Mouse (Mus musculus): ENCODE results near the gene Proca1. TPM values are rescaled to one million over a fixed set of nuclear protein-coding genes. Genes with fewer than 3 reads are reported as not detected.
A peak's percentile ranks its signal among the peaks of the same experiment; 100 is the strongest.

The Proca1 gene
- 0.91 and 1.5 TPM in 2 replicates for polyA plus RNA-seq (2016; fragmentation: Nextera tagmentation; extraction: Ambion mirVana)

DNA sequence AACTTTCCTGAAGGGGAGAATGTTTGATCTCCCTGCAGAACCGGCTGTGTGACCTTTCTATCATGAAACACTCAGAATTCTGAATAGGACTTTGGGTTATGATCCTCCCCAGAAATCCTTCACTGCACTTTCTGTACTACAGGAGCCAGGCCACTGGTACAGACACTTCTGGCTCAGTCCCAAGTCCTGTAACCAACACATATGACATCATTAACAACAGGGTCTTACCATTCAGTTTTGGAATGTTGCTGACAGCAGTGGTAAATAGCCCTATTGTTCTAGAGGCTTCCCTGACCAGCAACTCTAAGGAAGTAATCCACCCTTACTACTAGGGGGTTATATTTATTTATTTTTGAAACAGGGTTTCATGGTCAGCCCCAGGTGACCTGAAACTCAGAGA lies at the start of gene Proca1:
Gene Proca1, plus strand, starts transcription at position 280 of the 400 bp plus-strand sequence.
- no peak within 1 kb of the TSS for H3K27ac ChIP-seq
- H3K27me3 ChIP-seq (ENCODE audit: poor library complexity, severe bottlenecking) = no peaks in the 10 kb centered on the region
- H3K4me3 ChIP-seq = peak within 1 kb of the TSS; percentile 56
- peaks cover 49% of the 10 kb centered on the region for H3K4me1 ChIP-seq
- DNase-seq (ENCODE audit: extremely low spot score, low spot score) = no peak
- no peaks in the 10 kb centered on the region for H3K9me3 ChIP-seq
- peaks cover 43% of the 10 kb centered on the region for H3K36me3 ChIP-seq (replicated peaks)
- 93% methylated on average over 1 of the region's 1 CpGs for WGBS

DNA sequence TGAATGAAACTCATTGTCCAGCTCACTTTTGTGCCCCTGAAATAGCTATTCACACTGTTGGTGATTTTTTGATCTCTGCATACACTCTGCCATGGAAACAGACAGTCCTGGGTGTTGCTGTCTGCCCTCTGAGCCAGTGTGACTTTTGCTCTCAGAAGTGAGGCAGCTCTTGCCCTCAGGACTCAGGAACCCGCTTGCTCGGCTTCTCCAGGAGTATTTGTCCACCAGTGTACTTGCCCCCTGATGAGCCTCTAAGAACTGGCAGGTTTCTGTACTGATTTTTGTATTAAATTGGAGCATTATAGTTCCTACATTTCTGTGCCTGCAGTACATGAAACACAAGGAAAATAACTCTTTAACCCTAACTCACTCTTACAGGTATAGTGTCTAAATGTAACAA lies 49.7 kb upstream of the Proca1 start:
- peaks cover 58% of the 10 kb centered on the region for H3K36me3 ChIP-seq (replicated peaks)
- H3K27me3 ChIP-seq (ENCODE audit: poor library complexity, severe bottlenecking) = no peaks in the 10 kb centered on the region
- 90% methylated on average over 2 of the region's 2 CpGs for WGBS
- H3K4me1 ChIP-seq = no peaks in the 10 kb centered on the region
- no peak overlapping the region for H3K4me3 ChIP-seq
- no peak for DNase-seq (ENCODE audit: extremely low spot score, low spot score)
- no peaks in the 10 kb centered on the region for H3K9me3 ChIP-seq
- no peak overlapping the region for H3K27ac ChIP-seq

DNA sequence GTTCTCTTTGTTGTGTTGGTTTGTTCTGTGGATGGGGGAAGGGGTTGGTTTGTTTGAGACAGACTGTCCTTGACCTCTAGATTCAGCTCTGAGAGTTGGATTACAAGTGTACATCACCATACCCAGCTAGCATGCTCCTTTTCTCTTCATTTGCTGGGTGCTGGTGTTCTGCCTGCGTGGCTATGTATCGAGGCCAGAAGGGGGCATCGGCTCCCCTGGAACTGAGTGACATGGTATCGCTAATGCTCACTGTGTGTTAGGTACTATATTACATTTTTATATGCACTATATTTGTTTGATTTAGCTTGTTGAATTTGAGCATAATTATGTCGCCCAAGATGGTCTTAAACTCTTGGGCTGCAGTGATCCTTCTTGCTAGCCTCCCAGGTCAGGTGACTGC lies 47.0 kb upstream of the Proca1 start:
- Histone ChIP-seq H3K4me3 (no peak overlapping the region), H3K27ac (no peak overlapping the region), H3K4me1 (no peaks in the 10 kb centered on the region), H3K27me3 (ENCODE audit: poor library complexity, severe bottlenecking) (no peaks in the 10 kb centered on the region), H3K36me3 (replicated peaks) (peaks cover 82% of the 10 kb centered on the region), H3K9me3 (no peaks in the 10 kb centered on the region)
- WGBS = 91% methylated on average over 5 of the region's 5 CpGs
- DNase-seq (ENCODE audit: extremely low spot score, low spot score) = no peak

DNA sequence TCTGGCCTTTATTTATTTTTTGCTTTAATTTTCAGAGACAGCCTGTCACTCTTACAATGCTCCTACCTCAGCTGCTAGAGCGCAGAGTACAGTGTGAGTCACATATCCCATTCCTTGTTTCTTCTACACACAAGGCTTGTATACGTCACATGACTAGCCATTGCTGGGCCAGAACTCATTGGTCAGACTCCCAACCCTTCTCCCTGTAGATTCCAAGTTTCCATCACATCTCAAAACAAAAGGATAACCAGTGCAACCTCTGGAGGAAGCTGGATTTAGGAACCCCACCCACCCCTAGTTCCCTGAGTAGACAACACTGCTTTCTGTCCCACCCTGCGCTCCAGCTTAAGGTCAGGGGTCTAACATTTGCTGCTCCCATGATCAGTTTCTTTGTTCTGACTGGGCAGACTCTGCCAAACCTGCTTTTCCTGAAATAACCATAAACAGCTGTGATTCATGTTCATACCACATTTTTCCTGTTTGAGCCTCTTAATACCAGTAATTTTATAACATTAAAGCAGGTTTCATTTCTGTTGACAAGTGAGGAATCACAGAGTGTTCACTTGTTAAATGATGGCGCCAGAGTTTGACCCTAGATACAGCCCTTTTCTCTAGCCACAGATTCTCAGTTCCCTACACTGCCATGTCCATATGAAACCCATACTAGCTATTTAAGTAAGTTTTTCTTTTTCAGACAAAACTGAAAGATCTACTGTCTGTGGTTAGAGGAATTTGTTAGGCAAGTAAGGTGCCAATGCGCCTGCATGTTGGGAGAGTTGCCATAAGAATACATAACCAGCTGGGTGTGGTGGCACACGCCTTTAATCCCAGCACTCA lies 46.3 kb upstream of the Proca1 start:
- Histone ChIP-seq H3K36me3 (replicated peaks) (peaks cover 88% of the 10 kb centered on the region), H3K4me1 (no peaks in the 10 kb centered on the region), H3K27ac (no peak overlapping the region), H3K9me3 (no peaks in the 10 kb centered on the region), H3K27me3 (ENCODE audit: poor library complexity, severe bottlenecking) (no peaks in the 10 kb centered on the region), H3K4me3 (no peak overlapping the region)
- 93% methylated on average over 6 of the region's 6 CpGs for WGBS
- no peak for DNase-seq (ENCODE audit: extremely low spot score, low spot score)

DNA sequence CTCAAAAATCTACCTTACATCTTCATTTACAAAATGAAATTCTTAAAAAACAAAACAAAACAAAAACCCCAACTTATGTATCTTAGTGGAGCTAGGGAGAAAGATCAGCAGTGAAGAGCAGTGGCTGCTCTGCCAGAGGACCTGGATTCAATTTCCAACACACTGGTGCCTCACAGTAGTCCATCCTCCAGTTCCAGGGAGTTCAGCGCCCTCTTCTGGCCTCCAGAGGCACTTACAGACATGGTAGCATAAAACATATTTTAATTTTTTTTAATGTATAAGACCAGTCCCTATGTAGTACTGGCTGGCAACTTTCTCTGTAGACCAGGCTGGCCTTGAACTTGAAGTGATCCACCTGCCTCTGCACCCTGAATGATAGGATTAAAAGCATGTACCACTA lies 42.0 kb upstream of the Proca1 start:
- H3K27ac ChIP-seq = no peak overlapping the region
- peaks cover 96% of the 10 kb centered on the region for H3K36me3 ChIP-seq (replicated peaks)
- DNase-seq (ENCODE audit: extremely low spot score, low spot score) = no peak
- no peak overlapping the region for H3K4me3 ChIP-seq
- H3K9me3 ChIP-seq = no peaks in the 10 kb centered on the region
- no peaks in the 10 kb centered on the region for H3K27me3 ChIP-seq (ENCODE audit: poor library complexity, severe bottlenecking)
- WGBS = 43% methylated on average over 1 of the region's 1 CpGs
- H3K4me1 ChIP-seq = no peaks in the 10 kb centered on the region; the same call in 1 of the 2 replicates

DNA sequence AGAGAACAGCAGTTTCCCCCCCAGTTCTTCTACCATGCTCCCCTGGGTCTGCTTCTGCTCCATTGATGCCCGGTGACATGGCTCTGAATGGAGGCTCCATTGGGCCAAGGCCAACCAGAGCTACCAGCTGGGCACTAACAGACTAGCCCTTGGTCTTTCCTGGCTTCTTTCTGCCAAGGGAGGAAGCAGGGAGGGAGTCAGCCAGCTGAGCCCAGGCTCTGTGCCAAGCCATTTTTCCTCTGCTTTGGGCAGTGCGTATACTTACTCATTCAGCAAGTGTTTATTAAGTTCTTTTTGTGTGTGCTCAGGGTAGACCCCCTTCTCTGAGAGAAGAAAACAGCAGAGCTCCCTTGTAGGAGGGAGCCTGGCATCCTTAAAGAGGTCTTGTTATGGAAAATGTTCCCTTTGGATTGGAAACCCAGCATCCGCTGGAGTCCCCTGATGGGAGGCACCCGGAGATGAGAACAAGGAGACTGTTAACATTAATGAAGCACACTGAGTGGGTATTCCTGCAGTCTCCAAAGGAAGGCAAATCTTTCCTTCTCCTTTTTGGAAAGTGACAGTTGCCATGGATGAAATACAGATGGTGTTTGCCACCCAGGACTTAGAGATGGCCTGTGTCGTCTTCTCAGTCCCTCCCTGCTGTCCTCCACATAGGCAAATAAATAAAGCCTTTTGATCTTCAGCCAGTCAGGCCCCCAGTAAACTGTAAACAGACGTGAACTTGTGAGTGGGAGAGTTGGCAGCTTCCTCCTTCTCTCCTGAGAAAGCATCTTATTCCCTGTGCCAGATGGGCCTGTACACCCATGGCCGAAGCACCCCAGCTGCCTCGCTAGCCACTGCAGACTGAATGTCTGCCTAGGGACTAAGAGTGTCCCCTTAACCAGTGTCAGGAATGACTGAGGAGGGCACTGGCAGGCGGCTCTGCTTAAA lies 40.6 kb upstream of the Proca1 start:
- Histone ChIP-seq H3K36me3 (replicated peaks) (peaks cover 96% of the 10 kb centered on the region), H3K4me1 (peaks cover under 1% of the 10 kb centered on the region; the same call in 1 of the 2 replicates), H3K27ac (no peak overlapping the region)

DNA sequence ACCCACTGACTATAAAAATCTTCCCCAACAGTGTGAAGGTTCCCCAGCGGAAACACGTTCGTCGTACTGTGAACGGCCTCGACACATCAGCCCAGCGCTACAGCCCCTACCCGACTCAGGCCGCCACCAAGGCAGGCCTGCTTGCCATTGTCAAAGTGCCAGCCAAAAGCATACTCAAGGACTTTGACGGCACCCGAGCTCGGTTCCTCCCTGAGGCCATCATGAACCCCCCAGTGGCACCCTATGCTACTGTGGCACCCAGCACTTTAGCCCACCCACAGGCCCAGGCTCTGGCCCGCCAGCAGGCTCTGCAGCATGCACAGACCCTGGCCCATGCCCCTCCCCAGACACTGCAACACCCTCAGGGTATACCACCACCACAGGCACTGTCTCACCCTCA lies 39.4 kb upstream of the Proca1 start:
- 94% methylated on average over 13 of the region's 13 CpGs for WGBS
- Histone ChIP-seq H3K36me3 (replicated peaks) (peaks cover 97% of the 10 kb centered on the region), H3K4me1 (peaks cover 4% of the 10 kb centered on the region; the same call in 1 of the 2 replicates), H3K9me3 (no peaks in the 10 kb centered on the region), H3K27me3 (ENCODE audit: poor library complexity, severe bottlenecking) (no peaks in the 10 kb centered on the region), H3K27ac (no peak overlapping the region), H3K4me3 (no peak overlapping the region)
- no peak for DNase-seq (ENCODE audit: extremely low spot score, low spot score)

More for the DNA sequence above, 40.6 kb upstream of the Proca1 start:
- H3K9me3 ChIP-seq = no peaks in the 10 kb centered on the region
- no peak overlapping the region for H3K4me3 ChIP-seq
- 87% methylated on average over 9 of the region's 9 CpGs for WGBS
- DNase-seq (ENCODE audit: extremely low spot score, low spot score) = no peak
- no peaks in the 10 kb centered on the region for H3K27me3 ChIP-seq (ENCODE audit: poor library complexity, severe bottlenecking)

DNA sequence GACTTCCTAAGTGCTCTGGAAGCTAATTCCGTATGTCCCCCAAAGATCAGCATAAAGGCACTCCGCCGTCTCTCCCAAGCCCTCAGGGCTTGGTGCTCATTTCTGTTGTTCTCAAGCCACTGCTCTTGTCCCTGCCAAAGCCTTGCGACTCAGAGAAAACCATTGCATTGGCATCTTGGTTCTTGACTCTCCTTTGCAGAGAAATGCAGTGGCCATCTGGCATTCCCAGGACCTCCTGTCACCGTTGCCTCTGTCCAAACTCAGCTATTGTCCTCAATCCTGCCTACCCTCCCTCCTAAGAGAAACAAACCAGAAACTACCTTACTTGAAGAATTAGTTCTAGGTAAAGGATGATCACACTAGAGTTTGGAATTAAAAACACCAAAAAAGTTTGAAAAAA lies 37.5 kb upstream of the Proca1 start:
- no peak overlapping the region for H3K27ac ChIP-seq
- H3K27me3 ChIP-seq (ENCODE audit: poor library complexity, severe bottlenecking) = no peaks in the 10 kb centered on the region
- WGBS = 80% methylated on average over 5 of the region's 5 CpGs
- DNase-seq (ENCODE audit: extremely low spot score, low spot score) = no peak
- H3K9me3 ChIP-seq = no peaks in the 10 kb centered on the region
- H3K4me3 ChIP-seq = no peak overlapping the region
- peaks cover 13% of the 10 kb centered on the region for H3K4me1 ChIP-seq
- peaks cover 98% of the 10 kb centered on the region for H3K36me3 ChIP-seq (replicated peaks)

DNA sequence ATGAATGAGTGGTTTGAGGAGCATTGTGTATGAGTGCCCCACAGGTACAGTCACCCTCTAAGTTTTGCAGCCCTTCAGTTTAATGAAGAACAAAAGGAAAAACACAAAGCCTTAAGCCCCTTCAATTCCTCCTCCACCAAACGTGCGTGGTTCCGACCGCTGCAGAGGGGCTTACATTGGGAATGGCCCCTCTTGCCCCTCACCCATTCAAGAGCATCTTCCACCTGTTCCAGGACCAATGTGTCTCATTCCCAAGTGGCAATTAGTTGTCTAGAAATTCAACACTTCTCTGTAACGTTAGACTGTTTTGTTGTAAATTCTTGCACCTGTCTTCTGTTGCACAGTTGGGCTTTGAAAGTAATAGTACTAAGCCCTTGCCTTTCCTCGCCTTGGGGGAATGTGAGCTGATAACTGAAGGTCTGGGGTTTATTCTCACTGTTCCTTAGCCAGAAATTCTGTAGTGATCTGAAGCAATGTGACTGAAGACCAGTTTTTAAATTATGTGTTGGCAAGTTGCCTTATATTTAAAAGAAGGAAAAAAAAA lies 37.0 kb upstream of the Proca1 start:
- no peak overlapping the region for H3K4me3 ChIP-seq
- no peak for DNase-seq (ENCODE audit: extremely low spot score, low spot score)
- H3K4me1 ChIP-seq = peaks cover 15% of the 10 kb centered on the region
- H3K27ac ChIP-seq = no peak overlapping the region
- no peaks in the 10 kb centered on the region for H3K9me3 ChIP-seq
- H3K36me3 ChIP-seq (replicated peaks) = peaks cover 98% of the 10 kb centered on the region
- no peaks in the 10 kb centered on the region for H3K27me3 ChIP-seq (ENCODE audit: poor library complexity, severe bottlenecking)
- 74% methylated on average over 6 of the region's 6 CpGs for WGBS

DNA sequence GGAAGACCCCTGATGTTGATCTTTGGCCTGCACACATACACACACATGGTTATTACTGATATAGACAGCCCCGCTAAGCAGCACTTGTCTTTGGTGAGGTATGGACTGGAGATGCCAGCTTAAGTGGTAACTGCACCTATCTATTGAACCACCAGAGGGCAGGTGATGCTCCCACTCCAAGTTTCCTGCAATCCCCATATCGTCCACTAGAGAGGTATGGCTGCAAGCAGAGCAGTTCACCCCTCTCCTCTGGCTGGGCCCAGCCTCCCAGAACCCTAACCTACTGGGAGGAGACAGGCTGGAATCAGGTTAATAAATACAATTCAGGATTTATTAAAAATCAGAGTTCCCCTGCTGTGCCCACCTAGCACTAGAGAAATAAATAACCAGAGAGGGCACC lies 34.1 kb upstream of the Proca1 start:
- WGBS = 33% methylated on average over 2 of the region's 2 CpGs
- Histone ChIP-seq H3K27ac (no peak overlapping the region), H3K4me1 (peaks cover 42% of the 10 kb centered on the region), H3K9me3 (no peaks in the 10 kb centered on the region), H3K4me3 (no peak overlapping the region), H3K27me3 (ENCODE audit: poor library complexity, severe bottlenecking) (no peaks in the 10 kb centered on the region), H3K36me3 (replicated peaks) (peaks cover 97% of the 10 kb centered on the region)
- DNase-seq (ENCODE audit: extremely low spot score, low spot score) = peak; percentile 78

DNA sequence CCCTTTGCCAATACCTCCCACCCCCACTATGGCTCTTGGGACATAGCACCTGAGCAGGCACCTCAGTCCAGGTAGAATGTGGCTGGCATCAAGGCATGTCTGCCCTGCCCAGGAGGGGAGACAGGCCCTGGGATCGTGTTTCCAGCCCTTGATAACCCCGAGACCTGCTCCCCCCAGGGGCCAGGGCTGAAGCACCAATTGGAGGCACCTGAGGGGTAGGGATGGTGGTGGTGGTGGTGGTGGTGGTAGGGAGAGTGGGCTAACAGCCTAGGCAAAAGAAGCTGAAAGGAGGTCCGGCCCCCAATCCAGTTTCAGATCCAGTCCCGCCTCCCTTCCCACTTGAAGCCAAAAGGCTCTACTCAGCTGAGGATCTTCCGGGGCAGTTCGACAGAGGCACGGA lies 33.6 kb upstream of the Proca1 start:
- 82% methylated on average over 7 of the region's 7 CpGs for WGBS
- Histone ChIP-seq H3K27me3 (ENCODE audit: poor library complexity, severe bottlenecking) (no peaks in the 10 kb centered on the region), H3K36me3 (replicated peaks) (peaks cover 93% of the 10 kb centered on the region), H3K9me3 (no peaks in the 10 kb centered on the region), H3K4me1 (peaks cover 46% of the 10 kb centered on the region), H3K27ac (no peak overlapping the region), H3K4me3 (no peak overlapping the region)
- no peak for DNase-seq (ENCODE audit: extremely low spot score, low spot score)

DNA sequence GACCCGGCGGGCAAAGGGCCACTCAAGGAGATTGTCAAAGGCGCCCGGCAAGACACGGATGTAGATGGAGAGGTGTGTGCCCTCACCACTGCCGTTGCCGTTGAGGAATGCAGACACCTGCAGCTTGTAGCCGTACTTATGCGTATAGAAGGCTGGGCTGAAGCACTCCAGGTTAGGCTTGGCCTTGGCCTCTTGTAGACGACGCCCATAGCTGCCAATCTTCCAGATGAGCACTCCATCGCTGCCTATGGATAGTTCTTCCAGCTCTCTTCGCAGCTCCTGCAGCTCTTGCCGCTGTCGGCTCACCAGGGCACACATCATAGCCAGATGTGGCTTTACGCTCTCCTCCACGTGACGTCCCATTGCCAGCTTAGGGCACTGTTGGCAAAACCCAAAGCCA lies 33.0 kb upstream of the Proca1 start:
- no peak for DNase-seq (ENCODE audit: extremely low spot score, low spot score)
- peaks cover 46% of the 10 kb centered on the region for H3K4me1 ChIP-seq
- 94% methylated on average over 18 of the region's 18 CpGs for WGBS

More for the DNA sequence above, 33.0 kb upstream of the Proca1 start:
- Histone ChIP-seq H3K27me3 (ENCODE audit: poor library complexity, severe bottlenecking) (no peaks in the 10 kb centered on the region), H3K36me3 (replicated peaks) (peaks cover 86% of the 10 kb centered on the region), H3K4me3 (peak overlapping the region; percentile 7; the same call in 1 of the 2 replicates), H3K9me3 (no peaks in the 10 kb centered on the region), H3K27ac (no peak overlapping the region)
